Mouse (Mus musculus) small intestine, adult 2 months (tissue): ENCODE results near the gene Zcchc24.

Experiments used
- CTCF ChIP-seq: fragments of 200-500 bp; IDR thresholded peaks from 2 replicates; pipeline ENCODE4 v1.5.1; 2012; ENCODE audit warnings: low read depth, mild to moderate bottlenecking, control low read depth, inconsistent platforms, low read length, moderate library complexity, mixed read lengths; ENCODE audit not compliant: insufficient replicate concordance, insufficient read length; ENCODE audit errors: extremely low read depth
- POLR2A ChIP-seq: fragments of 200-500 bp; IDR thresholded peaks from 2 replicates; pipeline ENCODE4 v1.6.1; 2012; ENCODE audit warnings: low read depth, mild to moderate bottlenecking, control low read depth, inconsistent platforms, low read length, moderate library complexity

- TF ChIP-seq CTCF (no peak), POLR2A (no peak)
Measured at GRCm38 (mm10) chr14:25696356-25696755, 72.5 kb downstream of the Zcchc24 start.
